Mouse (Mus musculus) thymus, postnatal 25 days (tissue): ENCODE results near the gene Iqsec1.
A peak's percentile ranks its signal among the peaks of the same experiment; 100 is the strongest.

Experiments
- DNase-seq: peaks from one replicate; pipeline ENCODE4 v3.0.0; 2022

Gene Iqsec1

DNA sequence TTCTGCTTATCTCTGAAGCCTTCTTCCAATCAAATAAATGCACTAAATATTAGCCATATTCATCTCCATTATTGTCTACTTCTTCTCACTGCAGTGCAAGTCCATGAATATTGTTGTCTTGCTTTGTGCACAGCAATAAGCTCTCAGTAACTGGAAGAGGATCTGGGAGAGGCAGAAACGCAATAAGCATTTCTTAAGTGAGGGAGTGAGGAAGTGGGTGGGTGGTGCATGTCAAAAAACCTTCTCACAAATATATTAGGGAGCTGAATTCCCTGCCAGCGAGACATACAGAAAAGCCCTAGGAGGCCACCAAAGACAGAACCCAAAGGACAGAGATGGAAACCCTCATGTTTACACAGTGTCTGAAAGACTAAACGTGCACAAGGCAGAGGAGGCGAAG lies 35.1 kb downstream of the Iqsec1 start:
- no peak for DNase-seq

- no peak for DNase-seq
Observed at GRCm38 (mm10) chr6:90950936-90951335, 37.5 kb downstream of the Iqsec1 start.

- no peak for DNase-seq
Observed at GRCm38 (mm10) chr6:90948097-90948496, 40.4 kb downstream of the Iqsec1 start.

GRCm38 (mm10) chr6:90945560-90946230 lies 42.8 kb downstream of the Iqsec1 start:
- no peak for DNase-seq

- DNase-seq = no peak
Observed at GRCm38 (mm10) chr6:90941257-90941656, 47.2 kb downstream of the Iqsec1 start.

DNA sequence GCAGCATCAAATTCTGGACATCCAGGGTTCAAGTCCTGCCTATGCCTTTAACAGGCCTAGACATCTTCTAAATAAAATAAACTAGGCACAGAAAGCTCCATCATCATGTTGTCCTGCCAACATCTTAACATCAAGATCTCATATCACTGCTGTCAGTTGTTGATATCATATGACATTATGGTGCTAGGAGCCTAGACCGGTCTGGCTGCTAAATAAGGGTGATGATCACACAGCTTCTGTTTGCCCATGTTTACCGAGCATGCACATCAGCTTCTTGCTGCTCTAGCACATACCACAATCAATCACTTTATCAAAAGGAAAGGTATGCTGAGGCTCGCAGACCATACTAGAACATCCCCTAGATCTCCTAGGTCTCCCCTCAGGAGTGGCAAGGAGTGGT lies 54.8 kb downstream of the Iqsec1 start:
- no peak for DNase-seq

DNA sequence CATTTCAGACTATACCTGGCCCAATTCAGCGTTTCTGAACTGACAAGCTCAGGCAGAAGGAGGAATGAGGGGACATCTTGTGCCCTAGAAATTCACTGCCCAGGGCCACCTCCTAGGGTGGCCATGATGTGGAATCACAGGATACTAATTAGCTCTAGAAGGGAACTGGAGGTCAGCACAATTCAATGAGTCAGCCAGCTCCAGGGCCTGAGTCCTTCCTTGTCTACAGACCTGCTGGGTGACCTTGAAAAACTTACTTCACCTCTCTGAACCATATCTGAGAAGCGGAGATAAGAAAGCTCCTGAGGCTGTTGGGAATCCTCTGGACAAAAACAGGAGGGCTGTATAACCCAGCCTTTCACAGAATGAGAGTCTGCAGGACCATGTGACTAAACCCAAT lies 59.7 kb downstream of the Iqsec1 start:
- DNase-seq = no peak

DNA sequence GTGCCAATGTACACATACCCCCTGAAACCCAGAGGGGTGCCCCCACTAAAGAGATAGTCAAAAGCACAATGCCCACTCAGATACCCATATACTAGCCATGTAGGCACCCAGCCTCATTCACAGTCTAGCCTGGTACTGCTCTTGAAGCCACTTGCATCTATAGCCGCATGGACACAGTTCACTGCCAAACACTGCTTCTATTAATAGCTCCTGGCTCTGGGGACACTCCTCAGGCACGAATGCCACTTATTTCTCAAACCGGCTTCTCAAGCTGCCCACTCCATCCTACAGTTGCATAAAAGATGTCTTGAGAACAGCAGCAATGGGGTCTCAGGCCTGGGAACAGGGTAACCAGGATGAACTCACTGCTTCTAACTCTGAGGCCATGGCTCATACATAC lies 63.0 kb downstream of the Iqsec1 start:
- no peak for DNase-seq

DNA sequence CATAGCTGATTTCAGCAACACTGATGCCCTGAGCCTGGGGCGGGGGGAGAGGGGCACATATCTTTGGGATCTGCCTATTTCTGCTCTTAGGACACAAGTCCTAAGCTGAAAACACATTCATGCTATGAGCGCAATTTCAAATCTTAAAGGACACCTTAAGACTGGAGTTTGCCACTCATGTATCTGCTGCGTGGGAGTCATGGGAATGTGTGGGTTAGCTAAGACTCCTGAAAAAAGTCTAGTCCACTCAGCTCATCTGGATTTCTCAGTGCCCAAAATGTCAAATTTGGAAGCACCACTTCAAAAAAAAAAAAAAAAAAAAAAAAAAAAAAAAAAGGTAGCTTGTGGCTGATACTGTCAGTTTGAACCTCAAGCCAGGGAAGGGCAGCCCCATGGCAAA lies 63.7 kb downstream of the Iqsec1 start:
- no peak for DNase-seq

- DNase-seq = no peak
Observed at GRCm38 (mm10) chr6:90924379-90924778, 64.1 kb downstream of the Iqsec1 start.

- no peak for DNase-seq
Observed at GRCm38 (mm10) chr6:90921259-90921946, 67.1 kb downstream of the Iqsec1 start.

DNA sequence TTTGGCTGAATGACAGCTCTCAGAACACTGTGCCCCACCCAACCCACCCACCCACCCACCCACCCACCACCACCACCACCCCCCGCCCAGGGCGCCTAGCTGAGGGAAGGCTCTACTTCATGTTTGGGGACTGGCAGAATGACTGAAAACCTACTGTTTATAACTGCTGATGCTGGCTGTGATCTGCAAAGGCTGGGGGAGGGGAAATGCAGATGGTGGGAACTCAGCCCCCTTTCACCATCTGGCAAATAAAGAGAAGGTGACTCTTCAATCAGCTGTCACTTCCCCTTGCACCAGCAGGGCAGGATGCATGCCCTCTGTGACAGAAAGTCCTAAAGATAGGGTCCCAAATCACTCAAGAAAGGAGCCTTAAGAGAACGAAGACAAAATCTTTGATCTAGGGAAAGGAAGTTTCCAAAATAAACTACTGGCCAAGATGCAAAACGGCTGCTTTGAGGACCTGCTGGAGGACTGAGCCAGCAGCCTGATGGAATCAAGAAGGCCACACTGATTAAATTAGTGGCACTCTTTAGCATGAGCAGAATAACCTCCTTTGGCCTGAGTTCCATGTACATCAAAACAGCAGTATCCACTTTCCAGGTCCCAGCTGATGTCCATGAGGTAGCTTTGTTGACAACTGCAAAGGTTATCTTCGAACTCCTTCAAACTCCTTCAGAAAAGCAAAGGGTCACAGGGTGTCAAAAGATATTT lies 67.8 kb downstream of the Iqsec1 start:
- peak; percentile 4 for DNase-seq

DNA sequence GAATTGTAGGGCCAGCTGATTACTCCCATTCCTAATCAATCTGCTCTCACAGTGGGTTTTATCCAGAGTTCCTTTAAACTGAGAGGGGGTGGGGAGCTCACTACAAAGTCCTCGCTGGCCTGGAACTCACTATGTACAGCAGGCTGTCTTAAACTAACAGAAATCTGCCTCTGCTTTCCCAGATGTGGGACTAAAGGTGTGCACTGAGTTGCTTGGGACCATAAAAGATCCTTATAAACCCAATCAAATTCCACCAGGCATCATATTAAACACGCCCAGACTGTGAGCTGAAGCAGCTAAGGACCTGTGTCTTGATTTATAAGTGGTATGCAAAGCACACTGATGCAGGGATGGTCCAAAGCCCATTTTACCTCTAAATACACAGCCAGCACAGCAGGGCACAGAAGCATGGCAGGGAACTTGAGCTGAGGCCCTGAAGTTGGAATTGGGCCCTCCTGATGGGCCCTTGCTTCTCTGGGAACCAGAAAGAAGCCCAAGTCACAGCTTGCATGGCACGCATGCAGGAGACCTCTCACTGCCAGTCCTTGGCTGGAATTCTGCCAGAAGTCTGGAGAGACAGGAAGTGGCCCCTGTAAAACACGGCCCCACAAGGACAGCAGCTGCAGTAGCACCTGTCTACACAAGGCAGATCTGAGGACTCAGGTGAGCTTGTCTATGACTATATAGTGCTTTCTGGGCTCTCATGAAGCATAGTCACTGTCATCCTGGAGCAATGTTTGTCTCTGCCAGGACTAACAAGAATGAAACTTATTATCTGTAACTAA lies 68.7 kb downstream of the Iqsec1 start:
- DNase-seq = no peak

DNA sequence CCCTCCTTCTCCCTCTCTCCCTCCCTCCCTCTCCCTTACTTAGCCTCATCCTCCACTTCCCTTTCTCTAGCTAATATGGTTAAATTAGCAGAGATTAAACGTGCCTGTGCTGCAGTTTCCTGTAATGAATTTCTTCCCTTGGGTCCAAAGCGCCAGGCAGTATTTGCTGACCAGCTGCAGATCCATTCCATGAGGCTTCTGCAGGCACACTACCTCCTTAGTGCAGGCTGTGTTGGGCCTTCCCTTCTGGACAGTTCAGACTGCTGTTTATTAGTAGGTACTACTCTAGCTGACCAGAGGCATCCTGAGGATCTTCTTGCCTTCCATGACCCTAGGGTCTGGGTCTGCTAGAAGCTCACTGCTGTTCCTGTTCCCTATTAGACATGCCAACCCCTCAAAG lies 72.9 kb downstream of the Iqsec1 start:
- DNase-seq = no peak

DNA sequence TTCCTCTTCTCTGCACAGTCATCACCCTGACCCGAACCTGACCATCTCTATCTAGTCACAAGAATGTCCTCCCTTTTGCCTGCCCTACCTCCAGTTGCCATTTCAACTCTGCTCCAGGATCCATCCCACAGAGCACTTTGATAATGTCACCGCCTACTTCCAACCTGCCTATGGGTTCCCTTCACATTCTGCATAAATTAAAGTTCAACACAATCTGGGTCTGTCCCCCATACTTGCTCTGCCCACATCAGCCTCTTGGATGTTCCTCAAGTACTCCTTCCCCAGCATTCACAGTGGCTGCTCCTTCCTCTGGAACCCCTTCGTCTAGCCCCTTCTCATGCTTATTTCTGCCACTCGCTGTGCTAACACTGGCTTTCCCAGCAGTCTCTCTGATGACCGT lies 74.7 kb downstream of the Iqsec1 start:
- no peak for DNase-seq

GRCm38 (mm10) chr6:90912768-90913167 lies 75.7 kb downstream of the Iqsec1 start:
- DNase-seq = no peak

DNA sequence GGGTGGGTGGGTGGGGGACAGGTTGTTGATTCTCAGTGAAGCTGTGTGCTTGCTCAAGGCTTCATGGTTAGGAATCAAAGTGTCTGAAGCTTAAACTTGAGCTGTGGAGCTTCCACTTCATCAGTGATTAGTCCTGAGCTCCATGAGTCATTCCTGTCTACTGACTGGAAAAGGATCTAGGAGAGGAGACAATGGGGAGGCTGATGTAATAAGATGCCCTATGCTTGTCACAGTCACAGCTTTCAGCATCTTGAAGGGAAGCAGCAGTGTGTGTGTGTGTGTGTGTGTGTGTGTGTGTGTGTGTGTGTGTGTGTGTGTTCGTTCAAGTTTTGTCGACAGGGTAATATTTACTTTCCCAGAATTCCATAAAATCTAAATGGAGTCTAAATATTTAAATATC lies 84.3 kb downstream of the Iqsec1 start:
- DNase-seq = no peak

GRCm38 (mm10) chr6:90900302-90900701 lies 88.2 kb downstream of the Iqsec1 start:
- DNase-seq = no peak

GRCm38 (mm10) chr6:90899266-90899665 lies 89.2 kb downstream of the Iqsec1 start:
- no peak for DNase-seq

- DNase-seq = no peak
Observed at GRCm38 (mm10) chr6:90898107-90898506, 90.4 kb downstream of the Iqsec1 start.

DNA sequence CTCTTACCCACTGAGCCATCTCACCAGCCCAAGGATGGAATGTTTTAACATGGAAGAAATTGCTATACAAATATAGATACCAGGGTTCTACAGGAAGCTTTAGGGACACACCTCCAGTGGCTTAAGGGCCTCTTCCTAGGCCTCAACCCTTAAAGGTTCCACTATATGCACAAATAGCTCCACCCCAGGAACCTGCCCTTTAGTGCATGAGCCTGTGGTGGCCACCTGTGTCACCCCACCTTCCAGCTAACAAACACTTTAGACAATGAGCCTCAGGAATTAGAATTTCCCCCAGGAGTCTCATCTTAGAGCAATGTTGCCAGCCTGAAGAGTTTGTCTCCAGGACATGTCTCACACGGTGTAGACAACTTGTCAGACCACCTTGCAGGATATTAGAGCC lies 96.1 kb downstream of the Iqsec1 start:
- no peak for DNase-seq

DNA sequence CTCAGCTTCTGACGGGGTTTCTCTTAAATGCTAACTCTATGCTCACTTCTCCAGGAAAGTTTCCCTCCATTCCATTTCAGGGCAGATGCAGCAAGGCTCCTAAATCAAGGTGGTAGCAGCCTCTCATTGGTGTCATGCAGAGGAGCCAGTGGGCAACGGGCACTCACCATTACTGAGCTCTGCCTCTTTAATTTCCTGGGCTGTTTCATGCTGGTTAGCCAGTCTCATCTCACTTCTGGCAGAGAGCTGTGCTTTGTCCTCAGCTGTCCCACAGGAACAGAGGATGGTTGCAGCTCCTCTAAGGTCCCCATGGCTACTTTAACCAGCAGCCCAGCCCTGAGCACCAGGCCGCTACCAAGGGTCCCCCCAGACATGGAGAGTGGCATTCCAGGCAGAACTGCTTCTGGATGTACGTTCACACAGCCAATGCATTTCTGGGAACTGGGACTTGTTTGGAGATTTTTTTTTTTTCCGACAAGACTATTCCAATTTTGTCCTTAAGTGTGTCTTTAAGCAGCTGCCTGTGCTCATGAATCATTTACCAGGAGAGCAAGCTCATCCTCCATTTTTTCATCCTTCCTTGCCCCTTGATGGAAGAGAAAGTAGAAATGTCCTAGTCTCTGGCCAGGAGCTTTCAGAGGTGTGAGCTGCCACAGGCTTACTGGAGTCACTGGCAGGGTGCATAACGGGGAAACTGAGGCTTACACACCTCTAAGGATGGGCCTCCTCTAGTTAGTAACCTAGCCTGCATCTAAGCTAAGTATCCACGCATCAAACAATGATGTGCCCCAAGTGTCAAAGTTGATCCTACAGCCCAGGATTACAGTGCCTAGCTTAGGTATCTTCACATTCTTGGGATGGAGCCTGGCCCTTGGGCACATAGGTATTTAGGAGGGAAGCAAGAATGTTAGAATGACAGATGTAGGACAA lies 98.9 kb downstream of the Iqsec1 start:
- DNase-seq = no peak
